Mouse (Mus musculus) bone marrow, adult 2 months (tissue): ENCODE data around the gene 9930111J21Rik2.
"Not testable (repeated sequence)": the region's sequence is repeated elsewhere in the genome, so short reads cannot be mapped to it uniquely, and the experiment has no call there.

ENCODE experiments used
- CTCF ChIP-seq: fragments of 200-500 bp; IDR thresholded peaks from 2 replicates; pipeline ENCODE4 v1.5.1; 2011; ENCODE audit warnings: low read length, control low read depth; ENCODE audit not compliant: control insufficient read depth, insufficient read depth
- POLR2A ChIP-seq: fragments of 200-500 bp; IDR thresholded peaks from 2 replicates; pipeline ENCODE4 v1.6.1; 2011; ENCODE audit warnings: low read depth, mild to moderate bottlenecking, control low read depth, low read length, borderline replicate concordance; ENCODE audit not compliant: control insufficient read depth

GRCm38 (mm10) chr11:48993296-48993695 is 57.7 kb downstream of the 9930111J21Rik2 start:
- TF ChIP-seq POLR2A, CTCF: not testable (repeated sequence)
